Mouse (Mus musculus) stomach, embryonic 16.5 days (tissue): ENCODE data around the gene Cd160. TPM values are rescaled to one million over a fixed set of nuclear protein-coding genes. Genes with fewer than 3 reads are reported as not detected.

ENCODE experiments used
- ATAC-seq: fragments of 200-750 bp; cut with Nextera tagmentation; 2 replicates; pipeline ENCODE4 v1.8.0; 2017; ENCODE audit warnings: moderate number of reproducible peaks, moderate TSS enrichment; ENCODE audit not compliant: insufficient read depth, low FRiP score
- H3K27ac ChIP-seq: fragments of 300-500 bp; sonication (generic); 2 replicates; pipeline ENCODE4 v1.5.1; 2014; ENCODE audit warnings: low read length
- H3K27me3 ChIP-seq: fragments of 300-500 bp; sonication (generic); 2 replicates; pipeline ENCODE4 v1.6.1; 2014; ENCODE audit warnings: low read length, control low read depth, mixed read lengths; ENCODE audit not compliant: control insufficient read depth, insufficient read depth
- H3K36me3 ChIP-seq: fragments of 300-500 bp; sonication (generic); 2 replicates; pipeline ENCODE4 v1.6.1; 2014; ENCODE audit warnings: low read length; ENCODE audit not compliant: control insufficient read depth, insufficient read depth
- H3K4me1 ChIP-seq: fragments of 300-500 bp; sonication (generic); 2 replicates; pipeline ENCODE4 v1.6.1; 2014; ENCODE audit warnings: low read length, control low read depth, mixed read lengths; ENCODE audit not compliant: control insufficient read depth, insufficient read depth
- H3K4me2 ChIP-seq: fragments of 300-500 bp; sonication (generic); 2 replicates; pipeline ENCODE4 v1.6.1; 2014; ENCODE audit warnings: low read depth, low read length, mixed read lengths
- H3K4me3 ChIP-seq: fragments of 300-500 bp; sonication (generic); replicated peaks from 2 replicates; pipeline ENCODE4 v1.5.1; 2014; ENCODE audit warnings: mild to moderate bottlenecking, low read length
- H3K9ac ChIP-seq: fragments of 300-500 bp; sonication (generic); 2 replicates; pipeline ENCODE4 v1.6.1; 2014; ENCODE audit warnings: low read length
- H3K9me3 ChIP-seq: fragments of 300-500 bp; sonication (generic); replicated peaks from 2 replicates; pipeline ENCODE4 v1.6.1; 2016; ENCODE audit warnings: low read length, control low read depth; ENCODE audit not compliant: control insufficient read depth
- WGBS: fragments of 180-500 bp; shearing (Covaris S2); extraction: QIAGEN DNeasy Blood & Tissue Kit; methylation state at CpG from one replicate; pipeline ENCODE4 v1.1.7; 2014; 5-methylcytosine and 5-hydroxymethylcytosine counted together
- polyA plus RNA-seq: library from polyadenylated mRNA; unstranded; fragments of >200 nt; fragmentation: Nextera tagmentation; extraction: Ambion mirVana; gene quantifications from 2 replicates; pipeline ENCODE4 v1.2.1, GENCODE M21; 2015

Cd160 gene
- polyA plus RNA-seq, 1 experiment from 2014 or later = 0.30 TPM

DNA sequence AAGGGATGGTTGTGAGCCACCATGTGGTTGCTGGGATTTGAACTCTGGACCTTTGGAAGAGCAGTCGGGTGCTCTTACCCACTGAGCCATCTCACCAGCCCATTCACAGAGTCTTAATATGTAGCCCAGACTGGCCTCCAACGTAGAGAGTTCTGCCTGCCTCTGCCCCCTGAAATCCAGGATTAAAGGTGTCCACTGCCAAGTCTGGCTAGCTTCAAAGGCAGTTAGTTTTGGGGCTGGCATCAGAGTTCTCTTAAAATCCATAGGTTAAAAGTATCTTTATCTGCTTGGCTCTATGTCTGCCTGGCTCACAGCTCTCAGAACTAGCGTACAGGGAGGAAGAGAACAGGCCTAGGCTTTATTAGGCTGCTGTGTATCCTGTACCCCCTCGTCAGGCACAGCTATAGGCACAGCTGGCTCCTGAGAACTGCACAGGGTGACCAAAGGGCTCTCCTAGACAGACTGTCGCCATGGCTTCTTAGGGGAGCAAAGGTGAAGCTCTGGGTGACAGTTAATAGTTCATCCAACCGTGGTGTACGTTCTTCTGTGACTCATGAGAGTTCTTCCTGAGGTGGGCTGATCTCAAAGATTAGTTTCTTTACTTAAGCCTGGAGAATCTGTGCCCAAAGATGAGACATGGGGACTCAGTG lies 10.0 kb upstream of the Cd160 start:
- H3K4me3 ChIP-seq = no peak overlapping the region
- no peak overlapping the region for H3K9ac ChIP-seq
- H3K36me3 ChIP-seq = no peaks in the 10 kb centered on the region
- no peak overlapping the region for H3K4me2 ChIP-seq
- no peaks in the 10 kb centered on the region for H3K9me3 ChIP-seq
- no peaks in the 10 kb centered on the region for H3K27me3 ChIP-seq
- WGBS = 72% methylated on average over 7 of the region's 7 CpGs
- H3K27ac ChIP-seq = no peak overlapping the region
- ATAC-seq = no peak
- no peaks in the 10 kb centered on the region for H3K4me1 ChIP-seq

DNA sequence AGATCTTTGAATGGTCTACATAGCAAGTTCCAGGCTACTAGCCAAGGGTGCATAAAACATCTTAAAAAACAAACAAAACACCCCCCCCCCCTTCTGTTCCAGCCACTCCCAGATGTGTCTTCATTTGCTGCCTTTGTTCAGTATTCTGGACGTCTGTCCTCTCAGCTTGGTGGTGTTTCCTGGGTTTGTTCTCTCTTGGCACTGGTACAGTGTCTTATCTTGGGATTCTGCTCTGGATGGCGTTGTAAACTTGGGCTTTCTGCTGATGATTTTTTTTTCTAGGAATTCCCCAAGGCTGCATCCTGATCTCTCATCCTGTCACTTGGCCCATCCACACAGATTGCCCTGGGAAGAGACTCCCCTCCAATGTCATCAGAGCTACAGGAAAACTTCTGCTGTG lies 7.3 kb upstream of the Cd160 start:
- 71% methylated on average over 2 of the region's 2 CpGs for WGBS
- no peaks in the 10 kb centered on the region for H3K27me3 ChIP-seq
- H3K9me3 ChIP-seq = no peaks in the 10 kb centered on the region
- no peak for ATAC-seq
- no peak overlapping the region for H3K4me3 ChIP-seq
- H3K27ac ChIP-seq = no peak overlapping the region
- H3K9ac ChIP-seq = no peak overlapping the region
- H3K4me2 ChIP-seq = no peak overlapping the region
- H3K36me3 ChIP-seq = no peaks in the 10 kb centered on the region
- no peaks in the 10 kb centered on the region for H3K4me1 ChIP-seq

DNA sequence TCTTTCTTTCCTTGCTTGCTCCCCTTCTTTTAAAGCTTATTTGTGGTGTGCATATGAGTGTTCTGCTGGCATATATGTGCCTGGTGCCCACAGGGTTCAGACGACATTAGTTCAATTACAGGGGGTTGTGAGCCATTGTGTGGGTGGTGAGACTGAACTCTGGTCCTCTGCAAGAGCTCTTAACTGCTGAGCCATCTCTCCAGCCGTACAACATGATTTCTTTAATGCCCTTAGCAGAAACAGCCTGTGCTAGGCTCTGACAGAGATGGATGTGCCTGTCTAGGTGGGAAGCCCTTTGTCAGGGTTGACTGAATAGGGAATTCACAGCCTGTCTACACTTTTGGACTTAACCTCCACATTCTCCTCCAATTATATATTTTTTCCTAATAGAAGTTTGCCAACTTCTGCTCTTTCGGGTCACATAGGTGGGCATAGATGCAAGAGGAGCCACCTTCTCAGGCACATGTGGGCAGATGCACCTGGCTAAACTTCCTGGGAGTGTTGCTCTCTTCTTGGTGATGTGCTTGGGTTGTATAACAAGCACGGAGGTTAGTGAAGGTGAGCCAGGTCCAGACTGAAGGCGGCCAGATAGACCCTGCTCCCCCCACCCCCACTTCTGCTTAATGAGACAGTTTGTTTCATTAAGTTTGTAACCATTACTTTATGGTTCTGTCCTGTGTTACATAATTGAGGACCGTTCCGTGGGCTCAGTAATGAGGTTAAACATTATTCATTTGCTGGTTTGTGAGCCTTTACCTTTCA lies 5.6 kb upstream of the Cd160 start:
- Histone ChIP-seq H3K27ac (no peak overlapping the region), H3K36me3 (no peaks in the 10 kb centered on the region), H3K4me1 (no peaks in the 10 kb centered on the region), H3K4me2 (no peak overlapping the region), H3K9me3 (no peaks in the 10 kb centered on the region), H3K27me3 (no peaks in the 10 kb centered on the region), H3K4me3 (no peak overlapping the region), H3K9ac (no peak overlapping the region)
- ATAC-seq = no peak
- WGBS = 67% methylated on average over 7 of the region's 7 CpGs

DNA sequence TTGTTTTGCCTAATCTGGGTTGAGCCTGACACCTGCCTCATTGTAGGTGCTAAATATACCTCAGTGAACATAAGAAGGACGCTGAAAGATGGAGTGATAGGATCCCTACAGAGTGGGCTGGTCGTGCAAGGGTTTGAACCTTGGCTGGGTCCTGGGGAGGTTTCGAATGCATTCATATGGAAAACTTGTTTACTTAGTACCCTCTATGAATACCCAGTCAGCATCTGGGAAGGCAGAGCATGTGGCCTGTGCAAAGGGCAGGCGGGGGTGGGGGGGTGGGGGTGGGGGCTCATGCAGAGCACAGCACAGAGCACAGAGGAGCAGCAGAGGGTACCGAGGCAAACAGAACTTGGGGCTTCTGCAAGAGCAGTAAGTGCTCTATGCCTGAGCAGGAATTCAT lies 3.8 kb upstream of the Cd160 start:
- H3K4me2 ChIP-seq = no peak overlapping the region
- H3K4me3 ChIP-seq = no peak overlapping the region
- H3K4me1 ChIP-seq = no peaks in the 10 kb centered on the region
- no peak for ATAC-seq
- no peaks in the 10 kb centered on the region for H3K9me3 ChIP-seq
- WGBS = 44% methylated on average over 5 of the region's 5 CpGs
- H3K27me3 ChIP-seq = no peaks in the 10 kb centered on the region
- H3K27ac ChIP-seq = no peak overlapping the region
- no peak overlapping the region for H3K9ac ChIP-seq
- no peaks in the 10 kb centered on the region for H3K36me3 ChIP-seq

DNA sequence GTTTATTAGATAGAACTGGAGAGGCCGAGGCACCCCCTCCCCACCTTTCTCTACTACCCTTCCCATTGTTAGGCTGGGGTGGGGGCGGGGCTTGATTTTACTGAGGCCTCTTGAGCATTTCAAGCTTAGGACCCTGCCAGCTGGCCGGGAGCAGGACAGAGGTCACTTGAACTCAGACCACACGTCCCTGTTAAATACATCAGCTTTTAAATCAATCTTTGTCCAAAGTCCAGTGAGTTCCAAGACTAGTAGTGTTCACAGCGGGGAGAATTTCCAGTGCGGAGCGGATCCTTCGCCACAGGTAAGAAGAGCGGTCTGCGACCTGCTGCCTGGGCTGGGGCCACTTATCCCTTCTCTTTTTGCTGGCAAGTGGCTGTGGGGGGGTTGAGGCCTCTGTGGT lies 705 bp upstream of the Cd160 start:
- ATAC-seq = 0 out of 2 replicates have a peak, but pooled peaks have one; percentile 7
- 74% methylated on average over 10 of the region's 10 CpGs for WGBS

DNA sequence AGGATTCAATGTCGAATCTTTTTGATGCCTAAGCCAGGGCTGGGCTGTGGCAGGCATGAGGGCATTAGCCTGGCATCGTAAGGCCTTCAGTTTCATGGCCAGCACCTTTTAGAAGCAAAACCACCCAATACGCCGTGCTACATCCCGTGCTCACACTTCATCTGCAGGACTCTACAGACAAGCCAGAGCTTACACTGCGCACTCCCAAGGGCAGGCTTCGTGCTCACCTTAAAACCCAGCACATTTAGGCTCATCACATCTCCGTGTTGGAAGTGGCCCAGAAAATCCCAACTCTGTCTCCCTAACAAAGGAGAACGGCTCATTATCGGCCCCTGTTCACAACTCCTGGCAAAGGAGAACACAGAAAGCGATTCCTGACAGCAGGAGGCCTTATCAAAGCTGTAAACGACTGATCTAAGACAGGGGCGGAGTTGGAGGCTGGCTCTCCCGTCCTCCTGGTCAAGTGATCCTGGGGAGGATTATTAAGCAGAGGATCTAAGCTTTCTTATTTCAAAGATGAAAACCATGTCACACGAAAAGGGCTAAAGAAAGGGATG lies 765 bp downstream of the Cd160 start:
- H3K4me3 ChIP-seq = no peak overlapping the region
- no peak overlapping the region for H3K9ac ChIP-seq
- 36% methylated on average over 15 of the region's 15 CpGs for WGBS
- H3K27me3 ChIP-seq = no peaks in the 10 kb centered on the region
- H3K9me3 ChIP-seq = no peaks in the 10 kb centered on the region
- no peak overlapping the region for H3K4me2 ChIP-seq
- ATAC-seq = no peak
- no peaks in the 10 kb centered on the region for H3K4me1 ChIP-seq
- H3K36me3 ChIP-seq = no peaks in the 10 kb centered on the region
- H3K27ac ChIP-seq = no peak overlapping the region

More for the DNA sequence above, 705 bp upstream of the Cd160 start:
- Histone ChIP-seq H3K4me2 (no peak overlapping the region), H3K4me3 (no peak overlapping the region), H3K27ac (no peak overlapping the region), H3K9ac (no peak overlapping the region), H3K27me3 (no peaks in the 10 kb centered on the region), H3K9me3 (no peaks in the 10 kb centered on the region), H3K4me1 (no peaks in the 10 kb centered on the region), H3K36me3 (no peaks in the 10 kb centered on the region)

DNA sequence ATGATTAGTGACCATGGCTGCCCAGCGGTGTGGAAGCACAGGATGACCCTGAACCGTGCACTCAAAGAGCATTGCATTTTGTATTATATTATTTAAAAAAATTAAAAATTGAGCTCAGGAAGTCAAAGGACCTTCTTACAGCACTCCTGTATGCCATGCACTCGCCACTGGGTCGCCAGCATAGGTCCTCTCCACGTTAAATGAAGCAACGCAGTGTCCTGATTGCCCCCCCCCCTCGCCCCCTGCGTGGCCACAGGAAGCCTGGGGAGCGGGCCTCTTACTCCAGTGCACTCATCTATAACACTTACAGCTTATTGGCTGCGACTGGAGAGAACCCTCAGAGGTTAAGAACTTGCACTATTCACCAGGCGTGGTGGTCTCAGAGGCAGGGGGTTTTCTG lies 3.9 kb downstream of the Cd160 start:
- Histone ChIP-seq H3K4me1 (no peaks in the 10 kb centered on the region), H3K27me3 (no peaks in the 10 kb centered on the region), H3K9ac (no peak overlapping the region), H3K27ac (no peak overlapping the region), H3K4me3 (no peak overlapping the region), H3K36me3 (no peaks in the 10 kb centered on the region), H3K9me3 (no peaks in the 10 kb centered on the region), H3K4me2 (no peak overlapping the region)
- 48% methylated on average over 11 of the region's 11 CpGs for WGBS
- ATAC-seq = no peak

DNA sequence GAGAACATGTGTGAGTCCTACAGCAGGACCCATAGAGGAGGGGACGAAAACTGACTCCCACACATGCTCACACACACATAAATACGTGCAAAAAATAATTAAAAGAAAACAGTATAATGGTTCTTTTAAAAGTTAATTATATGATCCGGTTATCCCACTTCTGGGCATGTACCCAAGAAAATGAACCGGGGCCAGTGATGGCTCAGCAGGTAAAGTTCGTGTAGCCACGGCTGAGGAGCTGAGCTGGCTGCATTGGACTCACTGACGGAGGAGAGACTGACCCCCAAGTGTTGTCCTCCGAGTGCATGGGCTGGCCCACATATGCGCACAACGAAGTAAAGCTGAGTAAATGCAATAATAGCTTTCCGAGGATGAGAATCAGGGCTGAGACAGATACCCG lies 4.5 kb downstream of the Cd160 start:
- H3K4me1 ChIP-seq = no peaks in the 10 kb centered on the region
- ATAC-seq = no peak
- no peaks in the 10 kb centered on the region for H3K9me3 ChIP-seq
- H3K27me3 ChIP-seq = no peaks in the 10 kb centered on the region
- no peaks in the 10 kb centered on the region for H3K36me3 ChIP-seq
- H3K27ac ChIP-seq = no peak overlapping the region
- no peak overlapping the region for H3K4me2 ChIP-seq
- 87% methylated on average over 12 of the region's 12 CpGs for WGBS
- no peak overlapping the region for H3K9ac ChIP-seq
- H3K4me3 ChIP-seq = no peak overlapping the region

DNA sequence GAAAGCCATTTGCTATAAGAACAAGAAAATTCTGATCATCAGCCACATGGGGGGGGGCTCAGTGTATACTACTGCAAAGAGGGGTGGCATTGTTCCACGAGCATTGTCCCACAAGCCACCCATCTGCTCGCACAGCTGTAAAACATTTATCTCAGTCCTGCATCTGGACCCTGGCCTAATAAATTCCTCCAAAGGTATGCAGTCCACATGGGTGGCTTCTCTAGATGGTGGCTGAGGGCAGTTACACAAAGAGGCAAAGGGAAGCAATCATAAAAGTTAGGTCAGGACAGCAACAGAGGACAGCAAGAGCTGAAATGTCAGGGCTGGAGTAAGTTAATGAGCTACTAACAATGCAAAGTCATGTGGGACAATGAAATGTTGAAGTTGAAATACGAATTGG lies 5.5 kb downstream of the Cd160 start:
- no peak for ATAC-seq
- Histone ChIP-seq H3K9me3 (no peaks in the 10 kb centered on the region), H3K4me2 (no peak overlapping the region), H3K36me3 (no peaks in the 10 kb centered on the region), H3K27me3 (no peaks in the 10 kb centered on the region), H3K4me3 (no peak overlapping the region), H3K4me1 (no peaks in the 10 kb centered on the region), H3K9ac (no peak overlapping the region), H3K27ac (no peak overlapping the region)
- 46% methylated on average over 3 of the region's 3 CpGs for WGBS
